Mouse (Mus musculus): ENCODE measurements at regions not wholly inside any gene's neighbourhood (a gene's known extent, or its start where the extent isn't known, plus 50 kb on each side); places are given as distances from the start of the nearest gene placed in this dataset.

- Histone ChIP-seq H3K36me3 (replicated peaks) (no peaks in the 10 kb centered on the region), H3K27ac (no peak overlapping the region), H3K27me3 (no peaks in the 10 kb centered on the region), H3K4me1 (no peaks in the 10 kb centered on the region), H3K9ac (no peak overlapping the region), H3K4me2 (no peak overlapping the region), H3K4me3 (replicated peaks) (no peak overlapping the region), H3K9me3 (no peaks in the 10 kb centered on the region)
- WGBS: 87% methylated on average over 7 of the region's 7 CpGs
- no peak for ATAC-seq (ENCODE audit: low FRiP score)
These were observed 170.8 kb upstream of the Gm49356 start for GRCm38 (mm10) chr15:58718282-58718681.

- 89% methylated on average over 6 of the region's 6 CpGs for whole genome bisulfite sequencing
- H3K4me1 ChIP-seq: no peaks in the 10 kb centered on the region
- no peak overlapping the region for H3K4me3 ChIP-seq (replicated peaks)
- no peak overlapping the region for H3K9ac ChIP-seq
- no peaks in the 10 kb centered on the region for H3K9me3 ChIP-seq
- no peak overlapping the region for H3K27ac ChIP-seq
- no peak for ATAC-seq (ENCODE audit: low FRiP score)
- H3K36me3 ChIP-seq (replicated peaks): no peaks in the 10 kb centered on the region
- no peaks in the 10 kb centered on the region for H3K27me3 ChIP-seq
- H3K4me2 ChIP-seq: no peak overlapping the region
These were observed 169.7 kb upstream of the Gm49356 start for GRCm38 (mm10) chr15:58719410-58719809.

GRCm38 (mm10) chr15:58727041-58727440 is 162.1 kb upstream of the Gm49356 start:
- ATAC-seq (ENCODE audit: low FRiP score): no peak
- Histone ChIP-seq H3K9me3 (no peaks in the 10 kb centered on the region), H3K9ac (no peak overlapping the region), H3K4me2 (no peak overlapping the region), H3K4me1 (peaks cover 5% of the 10 kb centered on the region; the same call in 1 of the 2 replicates), H3K36me3 (replicated peaks) (no peaks in the 10 kb centered on the region), H3K27ac (no peak overlapping the region), H3K4me3 (replicated peaks) (no peak overlapping the region), H3K27me3 (no peaks in the 10 kb centered on the region)
- WGBS: 82% methylated on average over 4 of the region's 4 CpGs

GRCm38 (mm10) chr15:58728264-58728663 is 160.8 kb upstream of the Gm49356 start:
- H3K27me3 ChIP-seq: no peaks in the 10 kb centered on the region
- H3K4me1 ChIP-seq: peaks cover 5% of the 10 kb centered on the region; the same call in 1 of the 2 replicates
- ATAC-seq (ENCODE audit: low FRiP score): no peak
- no peaks in the 10 kb centered on the region for H3K36me3 ChIP-seq (replicated peaks)
- H3K4me3 ChIP-seq (replicated peaks): no peak overlapping the region
- no peak overlapping the region for H3K27ac ChIP-seq
- no peak overlapping the region for H3K4me2 ChIP-seq
- 94% methylated on average over 2 of the region's 2 CpGs for WGBS
- H3K9me3 ChIP-seq: no peaks in the 10 kb centered on the region
- H3K9ac ChIP-seq: no peak overlapping the region

- Histone ChIP-seq H3K4me1 (peaks cover 5% of the 10 kb centered on the region; the same call in 1 of the 2 replicates), H3K4me2 (no peak overlapping the region), H3K27me3 (no peaks in the 10 kb centered on the region), H3K9me3 (no peaks in the 10 kb centered on the region), H3K36me3 (replicated peaks) (no peaks in the 10 kb centered on the region), H3K4me3 (replicated peaks) (no peak overlapping the region), H3K27ac (no peak overlapping the region), H3K9ac (no peak overlapping the region)
- ATAC-seq (ENCODE audit: low FRiP score): no peak
- 87% methylated on average over 4 of the region's 4 CpGs for WGBS
These were observed 158.2 kb upstream of the Gm49356 start for GRCm38 (mm10) chr15:58730861-58731260.

GRCm38 (mm10) chr15:58731346-58731745 is 157.8 kb upstream of the Gm49356 start:
- Histone ChIP-seq H3K9me3 (no peaks in the 10 kb centered on the region), H3K36me3 (replicated peaks) (no peaks in the 10 kb centered on the region), H3K4me3 (replicated peaks) (no peak overlapping the region), H3K4me1 (peaks cover 5% of the 10 kb centered on the region; the same call in 1 of the 2 replicates), H3K9ac (no peak overlapping the region), H3K27me3 (no peaks in the 10 kb centered on the region), H3K4me2 (no peak overlapping the region), H3K27ac (no peak overlapping the region)
- ATAC-seq (ENCODE audit: low FRiP score): no peak
- 81% methylated on average over 7 of the region's 7 CpGs for WGBS

- peak; percentile 77; the same call in 1 of the 2 replicates for ATAC-seq (ENCODE audit: low FRiP score)
- no peaks in the 10 kb centered on the region for H3K36me3 ChIP-seq (replicated peaks)
- H3K4me2 ChIP-seq: no peak overlapping the region
- no peak overlapping the region for H3K4me3 ChIP-seq (replicated peaks)
- no peaks in the 10 kb centered on the region for H3K27me3 ChIP-seq
- H3K9me3 ChIP-seq: no peaks in the 10 kb centered on the region
- 55% methylated on average over 13 of the region's 13 CpGs for WGBS
- no peak overlapping the region for H3K27ac ChIP-seq
- peaks cover 5% of the 10 kb centered on the region; the same call in 1 of the 2 replicates for H3K4me1 ChIP-seq
- H3K9ac ChIP-seq: no peak overlapping the region
These were observed 157.0 kb upstream of the Gm49356 start for GRCm38 (mm10) chr15:58731952-58732642.

Measured in forebrain, embryonic 12.5 days (tissue).